ENCODE assay signal across 8 mouse cellular contexts in the genomic region with DNA sequence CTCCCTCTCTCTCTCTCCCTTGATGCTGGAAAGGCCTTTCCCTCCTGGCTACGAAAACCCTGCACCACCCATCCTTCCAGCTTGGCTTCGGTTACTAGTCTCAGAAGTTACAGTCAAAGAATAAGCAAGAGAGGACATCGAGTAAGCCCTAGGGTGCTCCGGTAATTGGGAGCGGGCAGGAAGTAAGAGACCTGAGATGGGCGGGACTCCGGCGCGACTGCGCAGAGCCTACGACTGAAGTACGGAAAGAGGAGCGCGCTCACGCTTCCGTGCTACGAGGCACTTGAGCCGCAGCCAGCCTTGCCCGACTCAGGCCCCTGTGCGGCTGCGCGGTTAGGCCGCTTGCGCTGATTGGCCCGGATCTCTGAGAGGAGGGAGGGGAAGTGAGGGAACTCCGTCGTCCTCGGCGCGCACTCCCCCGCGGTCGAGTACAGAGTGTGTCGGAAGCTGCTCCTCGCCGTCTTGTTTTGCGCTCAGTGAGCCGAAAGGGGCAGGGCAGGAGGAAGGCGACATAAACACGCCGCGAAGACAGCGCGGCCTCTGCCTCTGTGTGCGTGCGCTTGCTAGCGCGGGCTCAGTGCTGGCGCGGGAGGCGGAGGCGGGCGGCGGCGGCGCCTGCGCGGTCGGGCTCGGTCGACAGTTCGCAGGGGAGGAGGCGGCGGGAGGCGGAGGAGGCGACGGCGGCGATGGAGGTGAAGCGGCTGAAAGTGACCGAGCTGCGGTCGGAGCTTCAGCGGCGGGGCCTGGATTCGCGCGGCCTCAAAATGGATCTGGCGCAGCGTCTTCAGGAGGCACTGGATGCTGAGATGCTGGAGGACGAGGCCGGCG. TPM values are rescaled to one million over a fixed set of nuclear protein-coding genes. Genes with fewer than 3 reads are reported as not detected.
DNase-seq lines count a peak whose midpoint lies in the region; ATAC-seq lines count a peak whose summit lies in the region.

A gene (plus strand): TSS at position 415 of the 828 bp plus-strand sequence.

- H3K9ac ChIP-seq in forebrain, embryonic 11.5 days (ENCODE audit: low read length), result peak within 1 kb of the TSS; percentile 98
- H3K9ac ChIP-seq in heart, embryonic 16.5 days (ENCODE audit: low read length), result peak within 1 kb of the TSS; percentile 98
- peak within 1 kb of the TSS; percentile 95 for H3K9ac ChIP-seq in liver, embryonic 15.5 days
- peak within 1 kb of the TSS; percentile 98 for H3K9ac ChIP-seq in neural tube, embryonic 12.5 days

- peak; percentile 96 for ATAC-seq in forebrain, embryonic 11.5 days (replicated peaks; ENCODE audit: low FRiP score)
- peak; percentile 94 for ATAC-seq in heart, embryonic 16.5 days (replicated peaks; ENCODE audit: extremely low read depth, insufficient read depth, low FRiP score)
- ATAC-seq in liver, embryonic 15.5 days (ENCODE audit: insufficient read depth), result peak; percentile 90
- ATAC-seq in neural tube, embryonic 12.5 days (ENCODE audit: low FRiP score, low read depth), result peak; percentile 97

- peaks cover 20% of the 10 kb centered on the region for H3K4me1 ChIP-seq in forebrain, embryonic 11.5 days (replicated peaks; ENCODE audit: control insufficient read depth, insufficient read depth, low read length)
- H3K4me1 ChIP-seq in heart, embryonic 16.5 days (ENCODE audit: control insufficient read depth, insufficient read depth, low read length), result peaks cover 29% of the 10 kb centered on the region
- peaks cover 43% of the 10 kb centered on the region for H3K4me1 ChIP-seq in liver, embryonic 15.5 days (replicated peaks)
- H3K4me1 ChIP-seq in neural tube, embryonic 12.5 days, result peaks cover 44% of the 10 kb centered on the region

- peak within 1 kb of the TSS; percentile 79 for H3K4me2 ChIP-seq in forebrain, embryonic 11.5 days (ENCODE audit: low read depth, low read length, severe bottlenecking)
- peak within 1 kb of the TSS; percentile 88 for H3K4me2 ChIP-seq in heart, embryonic 16.5 days (ENCODE audit: low read depth, low read length)
- peak within 1 kb of the TSS; percentile 86 for H3K4me2 ChIP-seq in liver, embryonic 15.5 days
- peak within 1 kb of the TSS; percentile 97 for H3K4me2 ChIP-seq in neural tube, embryonic 12.5 days (replicated peaks)

- peaks cover 7% of the 10 kb centered on the region; the same call in 1 of the 2 replicates for H3K36me3 ChIP-seq in forebrain, embryonic 11.5 days (ENCODE audit: control insufficient read depth, insufficient read depth, low read length)
- peaks cover 30% of the 10 kb centered on the region for H3K36me3 ChIP-seq in heart, embryonic 16.5 days (ENCODE audit: control insufficient read depth, insufficient read depth)
- H3K36me3 ChIP-seq in liver, embryonic 15.5 days (replicated peaks), result peaks cover 49% of the 10 kb centered on the region
- peaks cover 38% of the 10 kb centered on the region for H3K36me3 ChIP-seq in neural tube, embryonic 12.5 days

- H3K27ac ChIP-seq in forebrain, embryonic 11.5 days (ENCODE audit: low read depth, low read length), result peak within 1 kb of the TSS; percentile 99
- H3K27ac ChIP-seq in heart, embryonic 16.5 days (ENCODE audit: low read length), result peak within 1 kb of the TSS; percentile 100
- H3K27ac ChIP-seq in liver, embryonic 15.5 days (replicated peaks), result peak within 1 kb of the TSS; percentile 100
- peak within 1 kb of the TSS; percentile 98 for H3K27ac ChIP-seq in neural tube, embryonic 12.5 days

- DNase-seq in CD8-positive naive resting alpha-beta T cell, adult 2 months (ENCODE audit: low read depth in 2 of 2, low spot score in 2 of 2), result peak; percentile 97 to 98
- peak; percentile 96 for DNase-seq in c-Kit-positive CD71-positive TER-119-negative erythroid progenitor cells, embryonic 14.5 days (ENCODE audit: low read depth)
- peak; percentile 97 for DNase-seq in forebrain, embryonic 11.5 days (ENCODE audit: low spot score)
- peak; percentile 99 for DNase-seq in kidney, postnatal 36 days
- DNase-seq in telencephalon, adult 2 months (ENCODE audit: low read depth, low spot score), result peak; percentile 99

- peak within 1 kb of the TSS; percentile 100 for H3K4me3 ChIP-seq in forebrain, embryonic 11.5 days (ENCODE audit: low read depth, low read length)
- H3K4me3 ChIP-seq in heart, embryonic 16.5 days (ENCODE audit: low read length), result peak within 1 kb of the TSS; percentile 100
- H3K4me3 ChIP-seq in liver, embryonic 15.5 days (replicated peaks), result peak within 1 kb of the TSS; percentile 92
- H3K4me3 ChIP-seq in neural tube, embryonic 12.5 days, result peak within 1 kb of the TSS; percentile 100

- under 1% methylated on average over 83 of the region's 83 CpGs for WGBS in forebrain, embryonic 11.5 days
- WGBS in heart, embryonic 16.5 days, result under 1% methylated on average over 81 of the region's 83 CpGs
- under 1% methylated on average over 83 of the region's 83 CpGs for WGBS in liver, embryonic 15.5 days (ENCODE audit: insufficient replicate concordance)
- WGBS in neural tube, embryonic 12.5 days, result under 1% methylated on average over 83 of the region's 83 CpGs

- no peaks in the 10 kb centered on the region for H3K27me3 ChIP-seq in forebrain, embryonic 11.5 days (ENCODE audit: control insufficient read depth, insufficient read depth, low read length)
- no peaks in the 10 kb centered on the region for H3K27me3 ChIP-seq in heart, embryonic 16.5 days (ENCODE audit: control insufficient read depth, insufficient read depth, low read length)
- no peaks in the 10 kb centered on the region for H3K27me3 ChIP-seq in liver, embryonic 15.5 days
- H3K27me3 ChIP-seq in neural tube, embryonic 12.5 days (replicated peaks), result no peaks in the 10 kb centered on the region

- H3K9me3 ChIP-seq in forebrain, embryonic 11.5 days (ENCODE audit: control insufficient read depth, low read length), result no peaks in the 10 kb centered on the region
- no peaks in the 10 kb centered on the region for H3K9me3 ChIP-seq in heart, embryonic 16.5 days (replicated peaks; ENCODE audit: control insufficient read depth, low read length)
- no peaks in the 10 kb centered on the region for H3K9me3 ChIP-seq in liver, embryonic 15.5 days (replicated peaks)
- H3K9me3 ChIP-seq in neural tube, embryonic 12.5 days, result no peaks in the 10 kb centered on the region

RNA-seq across cellular contexts. Expression of the gene that starts here (rescaled TPM):
- 6.7 and 7.8 TPM in 2 replicates for polyA plus RNA-seq in forebrain, embryonic 11.5 days (2014; fragmentation: Nextera tagmentation; extraction: Ambion mirVana)
- 3.2 and 3.3 TPM in 2 replicates for polyA plus RNA-seq in heart, embryonic 16.5 days (2015; fragmentation: Nextera tagmentation; extraction: Ambion mirVana)
- 2.2 and 2.6 TPM in 2 replicates for polyA plus RNA-seq in liver, embryonic 15.5 days (2015; fragmentation: Nextera tagmentation; extraction: Ambion mirVana)
- 5.7 and 7.5 TPM in 2 replicates for polyA plus RNA-seq in neural tube, embryonic 12.5 days (2016; fragmentation: Nextera tagmentation; extraction: Ambion mirVana)

Comparison
In these comparisons a context has a peak if more than half of its experiments do, and no peak if none do; other contexts are left out.
1. Peak in every context shown above with its lines: DNase-seq, ATAC-seq, H3K4me3 ChIP-seq and H3K27ac ChIP-seq.